Mouse (Mus musculus): Measurements from ENCODE around the gene Ssbp4.

The Ssbp4 gene

GRCm38 (mm10) chr8:70630532-70631381 lies 22.1 kb upstream of the Ssbp4 start:
- no peak for DNase-seq

- DNase-seq = peak; percentile 85 to 90
Measured at GRCm38 (mm10) chr8:70629574-70630531, 21.2 kb upstream of the Ssbp4 start.

GRCm38 (mm10) chr8:70628986-70629490 lies 20.4 kb upstream of the Ssbp4 start:
- no peak for DNase-seq

- no peak for DNase-seq
Measured at GRCm38 (mm10) chr8:70627041-70627440, 18.4 kb upstream of the Ssbp4 start.

- no peak for DNase-seq
Measured at GRCm38 (mm10) chr8:70625104-70625503, 16.4 kb upstream of the Ssbp4 start.

- no peak for DNase-seq
Measured at GRCm38 (mm10) chr8:70622220-70622619, 13.5 kb upstream of the Ssbp4 start.

GRCm38 (mm10) chr8:70618888-70619334 lies 10.2 kb upstream of the Ssbp4 start:
- DNase-seq = no peak

GRCm38 (mm10) chr8:70617985-70618384 lies 9.3 kb upstream of the Ssbp4 start:
- DNase-seq = no peak

GRCm38 (mm10) chr8:70616645-70617044 lies 8.0 kb upstream of the Ssbp4 start:
- no peak for DNase-seq

GRCm38 (mm10) chr8:70615894-70616293 lies 7.2 kb upstream of the Ssbp4 start, which contains the start of gene Lrrc25:
TSS of gene Lrrc25 (plus strand) at chr8:70616155.
- no peak for DNase-seq

- DNase-seq = no peak
Measured at GRCm38 (mm10) chr8:70615281-70615680, 6.6 kb upstream of the Ssbp4 start.

- DNase-seq = no peak
Measured at GRCm38 (mm10) chr8:70614469-70614868, 5.8 kb upstream of the Ssbp4 start.

GRCm38 (mm10) chr8:70613763-70614162 lies 5.1 kb upstream of the Ssbp4 start:
- DNase-seq = no peak

- DNase-seq = peak; percentile 73 to 84
Measured at GRCm38 (mm10) chr8:70611849-70612248, 3.2 kb upstream of the Ssbp4 start.

GRCm38 (mm10) chr8:70610796-70611771 lies 2.4 kb upstream of the Ssbp4 start:
- peak; percentile 73 to 77 for DNase-seq

- DNase-seq = peak; percentile 80 to 89
Measured at GRCm38 (mm10) chr8:70609849-70610795, 1.4 kb upstream of the Ssbp4 start.

GRCm38 (mm10) chr8:70609368-70609848 lies 736 bp upstream of the Ssbp4 start:
- peak; percentile 83 to 86 for DNase-seq

GRCm38 (mm10) chr8:70607898-70608748 lies 549 bp downstream of the Ssbp4 start:
- DNase-seq = peak in 1 of 2 experiments; percentile 57

GRCm38 (mm10) chr8:70607603-70607897 lies 1.1 kb downstream of the Ssbp4 start:
- DNase-seq = no peak
